Mouse (Mus musculus) megakaryocyte, embryonic 14.5 days (primary cell): ENCODE results near the gene Nedd4.

Source experiments
- FLI1 ChIP-seq: IDR thresholded peaks from 2 replicates; pipeline ENCODE4 v1.6.1; 2012; ENCODE audit warnings: low read length, inconsistent platforms, mixed read lengths
- GATA1 ChIP-seq: IDR thresholded peaks from 3 replicates; pipeline ENCODE4 v1.6.1; 2012; ENCODE audit warnings: mixed read lengths, low read length, inconsistent platforms, borderline replicate concordance

- no peak for TF ChIP-seq FLI1
- TF ChIP-seq GATA1: no peak
Observed at GRCm38 (mm10) chr9:72665517-72665916, 3.4 kb downstream of the Nedd4 start.
